Mouse (Mus musculus): ENCODE data around the gene Fhit.

Fhit gene

DNA sequence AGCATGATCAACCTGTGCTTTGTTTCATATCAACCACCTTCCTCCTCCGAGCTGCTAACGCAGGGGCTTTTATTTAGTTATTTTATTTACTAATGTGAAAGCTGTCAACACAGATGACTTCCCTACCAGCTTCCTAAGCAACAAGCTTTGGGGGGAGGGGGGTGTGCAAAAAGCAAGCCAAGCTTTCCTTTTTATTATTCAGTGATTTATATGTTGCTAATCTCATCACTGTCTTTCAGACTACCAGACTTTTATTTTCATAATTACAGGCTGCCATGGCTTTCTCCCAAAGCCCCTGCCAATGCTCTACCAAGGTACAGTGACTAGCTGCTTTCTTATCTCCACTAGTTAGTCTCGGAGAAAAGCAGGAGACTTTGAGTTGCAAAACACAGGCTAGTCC is 1082.8 kb downstream of the Fhit start:
- no peak for DNase-seq

GRCm38 (mm10) chr14:10049947-10050346 is 1111.9 kb downstream of the Fhit start:
- no peak for DNase-seq

GRCm38 (mm10) chr14:10047123-10047783 is 1114.6 kb downstream of the Fhit start:
- no peak for DNase-seq

- no peak for DNase-seq
These were observed 1115.3 kb downstream of the Fhit start for GRCm38 (mm10) chr14:10046336-10047122.

DNA sequence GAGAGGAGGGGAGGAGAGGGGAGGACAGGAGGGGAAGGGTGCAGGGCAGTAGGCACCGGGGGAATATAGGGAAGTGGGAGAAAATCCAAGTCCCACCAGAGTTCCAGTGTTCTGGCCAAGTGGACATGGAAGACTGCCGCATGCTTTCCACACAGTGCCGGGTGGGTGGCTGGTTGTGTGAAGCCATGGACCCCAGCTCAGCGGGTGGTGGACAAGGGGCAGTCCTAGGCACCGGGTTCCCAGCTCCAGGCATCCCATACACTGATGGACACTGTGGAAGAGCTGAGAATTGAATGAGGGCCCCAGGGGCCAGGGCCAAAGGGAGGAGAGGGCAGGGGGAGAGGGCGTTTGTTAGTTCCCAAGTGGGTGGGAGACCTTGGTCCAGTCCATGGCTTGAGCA is 1123.8 kb downstream of the Fhit start:
- no peak for DNase-seq

- no peak for DNase-seq
These were observed 1125.1 kb downstream of the Fhit start for GRCm38 (mm10) chr14:10036685-10037215.

DNA sequence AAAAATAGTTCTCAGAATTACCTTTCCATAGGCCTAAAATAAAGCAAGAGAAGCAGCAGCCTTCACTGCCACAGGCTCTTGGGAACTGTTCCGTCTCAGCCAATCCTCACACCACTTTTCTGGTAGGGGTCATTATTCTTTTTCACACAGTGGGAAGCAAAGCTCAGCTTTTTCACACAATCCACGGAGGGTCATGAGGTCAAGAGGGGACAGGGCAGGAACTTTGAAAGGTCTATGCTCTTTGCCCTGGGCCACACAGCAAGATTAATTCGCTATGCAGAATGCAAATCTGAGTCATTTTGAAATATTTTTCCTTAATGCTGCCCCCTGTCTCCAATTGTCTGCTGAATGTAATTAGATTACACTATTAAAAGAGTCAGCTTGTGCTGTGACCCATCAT is 1126.2 kb downstream of the Fhit start:
- DNase-seq = no peak

GRCm38 (mm10) chr14:10035270-10035669 is 1126.6 kb downstream of the Fhit start:
- no peak for DNase-seq

GRCm38 (mm10) chr14:10023382-10023781 is 1138.5 kb downstream of the Fhit start:
- DNase-seq = no peak

- no peak for DNase-seq
These were observed 1139.5 kb downstream of the Fhit start for GRCm38 (mm10) chr14:10022304-10022703.

GRCm38 (mm10) chr14:10020400-10021140 is 1141.3 kb downstream of the Fhit start:
- DNase-seq = no peak

DNA sequence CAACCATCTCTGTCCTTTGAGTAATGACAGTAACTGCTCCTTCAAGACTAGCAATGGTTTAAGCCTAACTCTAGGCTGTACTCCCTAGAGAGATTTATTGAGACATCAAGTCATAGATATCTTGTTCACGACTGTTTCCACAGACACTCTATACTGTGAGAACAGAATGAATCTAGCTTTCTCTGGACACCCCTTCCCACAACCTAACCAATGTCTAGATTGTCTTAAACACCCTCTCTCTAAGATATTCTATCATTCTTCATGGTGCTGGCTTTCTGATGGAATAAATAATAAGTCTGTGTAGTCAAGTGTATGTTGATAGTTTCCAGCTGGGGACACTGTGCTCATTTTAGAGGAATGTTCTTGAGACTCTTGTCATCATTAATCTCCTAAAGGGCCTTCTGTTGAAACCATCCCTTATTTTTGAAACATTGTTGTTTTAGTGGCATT is 1148.0 kb downstream of the Fhit start:
- no peak for DNase-seq

DNA sequence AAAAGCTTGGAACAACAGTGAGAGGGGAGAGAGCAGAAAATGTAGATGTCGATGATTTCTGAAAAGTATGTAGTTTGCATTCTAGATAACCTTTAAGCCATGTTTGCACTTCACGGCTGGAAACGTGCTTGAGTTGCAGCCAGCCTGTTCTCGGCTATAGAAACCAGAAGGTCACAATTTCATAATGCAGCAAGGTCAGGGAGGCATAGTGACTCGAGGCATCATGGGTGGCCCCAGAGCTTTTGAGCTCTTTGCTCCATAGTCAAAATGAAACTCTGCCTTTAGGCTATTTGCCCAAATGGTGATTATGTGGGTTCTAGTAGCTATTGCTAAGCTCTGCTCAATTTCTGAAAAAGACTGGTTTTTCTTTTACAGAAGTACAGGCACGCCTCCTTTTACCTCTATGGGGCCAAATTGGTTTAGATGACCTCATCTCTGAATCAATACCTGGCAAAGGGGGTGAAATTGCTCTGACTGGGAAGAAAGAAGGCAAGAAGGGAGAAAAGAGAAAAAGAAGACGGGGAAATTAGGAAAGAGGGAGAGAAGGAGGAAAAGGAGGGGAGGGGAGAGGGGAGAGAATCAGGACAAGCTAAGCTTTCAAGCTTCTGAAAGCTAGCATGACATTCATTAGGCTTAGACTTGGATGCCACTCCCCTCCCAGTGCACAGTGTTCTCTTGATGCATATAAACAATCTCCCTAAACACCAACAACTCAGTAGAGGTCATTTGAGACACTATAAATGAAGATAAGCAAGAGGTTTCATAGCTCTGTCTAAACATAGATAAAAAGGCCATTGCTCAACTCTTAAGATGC is 1148.6 kb downstream of the Fhit start:
- DNase-seq = no peak

DNA sequence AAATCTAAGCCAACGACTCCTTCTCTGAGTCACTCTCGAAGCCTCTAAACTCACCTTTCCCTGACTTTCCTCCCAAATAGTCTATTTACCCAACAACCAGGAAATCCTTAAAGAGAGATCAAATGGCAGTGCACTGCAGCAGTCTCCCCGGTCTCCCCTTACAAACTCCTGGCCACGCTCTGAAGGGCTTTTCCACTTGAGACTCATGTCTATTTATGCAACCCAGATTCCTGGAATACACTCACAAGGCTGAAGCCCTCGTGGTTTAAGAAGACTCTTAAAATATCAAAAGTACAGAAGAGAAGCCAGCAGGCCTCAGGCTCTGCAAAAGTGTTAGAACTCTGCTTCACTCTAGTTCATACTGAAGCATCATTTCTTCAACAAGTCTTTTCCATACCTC is 1155.6 kb downstream of the Fhit start:
- DNase-seq = no peak

GRCm38 (mm10) chr14:10003847-10004246 is 1158.0 kb downstream of the Fhit start:
- no peak for DNase-seq

DNA sequence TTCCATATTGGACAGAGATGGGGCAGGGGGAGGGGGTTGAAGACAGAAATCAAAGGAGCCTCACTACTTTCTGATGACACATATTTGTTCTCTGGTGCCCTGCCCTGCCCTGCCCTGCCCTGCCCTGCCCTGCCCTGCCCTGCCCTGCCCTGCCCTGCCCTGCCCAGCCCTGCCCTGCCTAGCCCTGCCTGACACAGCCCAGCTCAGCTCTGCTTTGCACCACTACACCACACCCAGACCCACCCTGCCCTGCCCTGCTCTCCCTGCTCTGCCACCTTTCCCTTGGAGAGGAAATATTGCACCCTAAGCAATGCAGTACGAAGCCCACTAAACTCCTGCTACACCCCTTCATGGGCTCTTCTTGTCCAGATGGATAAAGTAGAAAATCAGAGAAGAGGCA is 1171.2 kb downstream of the Fhit start:
- no peak for DNase-seq

DNA sequence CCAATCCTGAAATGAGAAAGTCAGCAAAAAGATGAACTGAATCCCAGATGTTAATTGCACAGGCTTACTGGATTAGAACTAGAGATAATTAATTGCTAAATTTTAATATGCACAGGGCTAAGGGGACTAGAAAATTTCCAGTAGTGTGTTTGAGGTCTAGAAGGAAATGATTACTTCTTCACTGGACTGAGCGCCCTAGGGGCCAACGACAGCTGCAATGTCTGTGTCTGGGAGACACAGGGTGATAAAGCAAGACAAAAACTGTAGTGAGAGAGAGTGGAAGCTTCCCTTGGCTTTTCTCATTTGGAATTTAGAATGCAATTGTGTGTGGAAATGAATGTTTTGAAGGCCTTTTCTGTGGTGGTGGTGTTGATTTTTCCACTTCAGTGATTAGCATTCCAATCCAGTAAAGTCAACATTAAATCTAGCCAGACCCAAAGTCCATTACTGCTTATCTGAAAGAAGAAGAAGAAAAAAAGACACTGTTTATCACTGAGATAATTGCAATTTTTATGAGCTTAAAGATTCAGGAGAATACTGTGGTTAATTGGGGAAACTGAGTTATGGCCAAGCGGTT is 1184.8 kb downstream of the Fhit start:
- no peak for DNase-seq

GRCm38 (mm10) chr14:9974402-9974801 is 1187.4 kb downstream of the Fhit start:
- DNase-seq = no peak

DNA sequence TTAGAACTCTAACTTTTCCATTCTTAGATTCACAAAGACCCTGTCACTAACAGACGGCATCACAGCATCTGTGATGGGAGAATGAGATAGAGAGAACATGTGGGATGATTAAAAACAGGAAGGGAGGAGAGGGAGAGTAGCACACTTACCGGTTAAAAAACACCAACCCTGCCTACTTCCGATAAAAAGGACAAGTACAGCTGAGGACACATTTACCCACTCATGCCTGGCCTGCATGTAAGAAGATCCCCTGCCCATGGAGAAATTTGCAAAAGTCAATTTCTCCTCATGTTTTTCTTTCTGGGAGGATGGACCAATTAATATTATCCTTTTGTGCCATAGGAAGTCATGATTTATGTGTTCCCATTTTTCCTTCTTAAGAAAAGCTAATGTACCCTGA is 1198.0 kb downstream of the Fhit start:
- no peak for DNase-seq

- no peak for DNase-seq
These were observed 1201.4 kb downstream of the Fhit start for GRCm38 (mm10) chr14:9960396-9960795.

GRCm38 (mm10) chr14:9899494-9899893 is 1262.3 kb downstream of the Fhit start:
- no peak for DNase-seq

DNA sequence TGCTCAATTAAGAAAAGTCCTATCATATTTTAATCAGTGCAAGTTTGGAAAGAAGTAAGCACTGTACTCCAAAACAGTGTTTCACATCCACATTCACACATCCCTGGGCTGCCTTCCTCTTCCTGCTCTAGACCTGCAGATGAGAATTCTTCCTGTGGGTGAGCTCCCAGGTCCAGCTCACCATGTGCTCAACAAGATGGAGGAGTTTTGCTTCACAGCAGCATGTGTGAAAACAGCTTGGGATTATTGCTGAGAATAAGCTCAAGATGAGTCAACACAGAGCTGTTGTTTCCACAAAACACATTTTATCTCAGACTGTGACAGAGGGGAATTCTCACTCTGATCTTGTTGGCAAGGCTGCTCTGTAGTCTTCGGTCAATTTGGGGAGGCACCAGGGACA is 1265.3 kb downstream of the Fhit start:
- no peak for DNase-seq

All from cerebellum, adult 9-11 months (tissue).